21 mouse cellular contexts compared by ENCODE assay signal in genomic region chr7:65792187-65792823, GRCm38 (mm10).
"Had no signal": no experiment of that assay in that cellular context is flagged by ENCODE, and none has a peak within 500 bp of the region (broad histone marks: within the 10 kb centered on the region; RNA-seq: fewer than 3 reads in every experiment).

No protein-coding gene starts in this region.

- DNase-seq: liver, embryonic 13.5 days; liver, postnatal 0 days; lung, adult 2 months; lung, postnatal 14 days; lung, postnatal 36 days; retina, postnatal 1 day; right cerebral cortex, postnatal 14 days; spleen, adult 18-20 months; thymus, adult 18-20 months; thymus, postnatal 14 days; thymus, postnatal 36 days had no signal

- H3K9me3 ChIP-seq: liver, embryonic 13.5 days; liver, embryonic 15.5 days; lung, embryonic 15.5 days; midbrain, embryonic 13.5 days; midbrain, embryonic 15.5 days; neural tube, embryonic 12.5 days; stomach, embryonic 15.5 days had no signal

- H3K4me3 ChIP-seq: liver, embryonic 13.5 days; liver, embryonic 15.5 days; lung, embryonic 15.5 days; megakaryocyte, embryonic 14.5 days; midbrain, embryonic 13.5 days; midbrain, embryonic 15.5 days; neural tube, embryonic 12.5 days; stomach, embryonic 15.5 days had no signal

- ATAC-seq: liver, postnatal 0 days; lung, postnatal 0 days; midbrain, embryonic 13.5 days; midbrain, embryonic 15.5 days had no signal

- H3K36me3 ChIP-seq: liver, embryonic 13.5 days; liver, embryonic 15.5 days; lung, embryonic 15.5 days; midbrain, embryonic 13.5 days; midbrain, embryonic 15.5 days; neural tube, embryonic 12.5 days; stomach, embryonic 15.5 days had no signal

- H3K27me3 ChIP-seq: liver, embryonic 13.5 days; liver, embryonic 15.5 days; lung, embryonic 15.5 days; midbrain, embryonic 13.5 days; midbrain, embryonic 15.5 days; neural tube, embryonic 12.5 days; stomach, embryonic 15.5 days had no signal

- H3K4me2 ChIP-seq: liver, embryonic 13.5 days; liver, embryonic 15.5 days; lung, embryonic 15.5 days; midbrain, embryonic 11.5 days; midbrain, embryonic 13.5 days; midbrain, embryonic 15.5 days; neural tube, embryonic 12.5 days; stomach, embryonic 15.5 days had no signal

- H3K9ac ChIP-seq: liver, embryonic 13.5 days; liver, embryonic 15.5 days; liver, postnatal 0 days; lung, embryonic 15.5 days; midbrain, embryonic 13.5 days; midbrain, embryonic 15.5 days; neural tube, embryonic 12.5 days; stomach, embryonic 15.5 days had no signal

- H3K27ac ChIP-seq: liver, embryonic 13.5 days; liver, embryonic 15.5 days; lung, embryonic 15.5 days; macrophage; midbrain, embryonic 13.5 days; midbrain, embryonic 15.5 days; neural tube, embryonic 12.5 days; stomach, embryonic 15.5 days had no signal

- H3K4me1 ChIP-seq: liver, embryonic 13.5 days; liver, embryonic 15.5 days; midbrain, embryonic 13.5 days; midbrain, embryonic 15.5 days; neural tube, embryonic 12.5 days; stomach, embryonic 15.5 days had no signal
